In the genomic region with DNA sequence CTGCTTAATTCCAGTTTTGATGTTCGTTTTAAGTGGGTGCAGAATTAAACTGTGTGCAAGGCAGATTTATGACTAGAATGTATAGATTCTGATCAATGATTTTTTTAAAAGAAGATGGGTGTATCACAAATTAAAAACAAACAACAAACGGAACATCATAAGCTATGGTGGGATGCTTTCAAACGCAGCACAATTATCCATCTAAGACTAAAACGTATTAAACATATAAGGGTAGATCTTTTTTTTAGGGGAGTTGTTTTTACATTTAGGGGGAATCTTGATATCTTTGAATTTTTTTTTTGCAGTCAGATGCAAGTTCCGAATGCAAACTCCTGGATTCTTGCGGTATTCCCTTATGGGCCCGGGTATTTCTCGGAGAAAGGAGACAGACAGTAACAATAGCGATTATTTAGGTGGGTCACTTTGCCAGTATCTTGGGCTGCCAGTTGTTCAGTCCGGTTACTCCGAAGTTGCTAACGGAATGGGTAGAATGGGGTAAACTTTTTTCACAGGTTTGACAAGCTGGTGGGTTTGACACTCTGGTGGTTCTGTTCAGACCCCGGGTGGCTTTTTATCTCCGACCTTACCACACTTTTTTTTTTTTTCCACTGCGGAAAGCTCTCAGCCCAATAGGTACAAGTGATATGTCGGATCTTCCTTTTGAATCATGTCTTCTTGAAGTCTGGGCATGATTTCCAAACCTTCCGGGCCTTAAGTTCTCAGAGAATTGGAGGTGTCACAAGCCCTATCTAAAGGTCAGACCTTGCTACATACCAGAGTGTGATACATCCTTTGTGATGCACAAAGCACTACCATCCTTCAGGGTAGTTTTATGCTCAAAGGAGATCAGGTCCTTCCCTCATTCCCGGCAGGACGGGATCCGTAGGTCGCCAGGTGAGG, we compare ENCODE assay signal across 14 mouse cellular contexts. TPM values are rescaled to one million over a fixed set of nuclear protein-coding genes. Genes with fewer than 3 reads are reported as not detected.
A peak's percentile ranks its signal among the peaks of the same experiment; 100 is the strongest.
DNase-seq lines count a peak whose midpoint lies in the region; ATAC-seq and TF ChIP-seq lines count a peak whose summit lies in the region.
"Had no signal": no experiment of that assay in that cellular context is flagged by ENCODE, and none has a peak within 500 bp of the region (broad histone marks: within the 10 kb centered on the region; RNA-seq: fewer than 3 reads in every experiment).

No protein-coding gene starts in this region.

- H3K4me2 ChIP-seq in lung, embryonic 14.5 days: no peak overlapping the region
- H3K4me2 ChIP-seq in lung, postnatal 0 days (replicated peaks; ENCODE audit: low read depth, low read length): no peak overlapping the region

- no peaks in the 10 kb centered on the region for H3K9me3 ChIP-seq in lung, embryonic 14.5 days (ENCODE audit: low read depth, low read length)
- no peaks in the 10 kb centered on the region for H3K9me3 ChIP-seq in lung, postnatal 0 days (ENCODE audit: low read length)

- no peak for ATAC-seq in lung, embryonic 14.5 days (ENCODE audit: insufficient read depth)
- ATAC-seq in lung, postnatal 0 days: no peak

- peak overlapping the region; percentile 4; the same call in 1 of the 2 replicates for H3K4me3 ChIP-seq in lung, embryonic 14.5 days (ENCODE audit: low read depth, low read length)
- H3K4me3 ChIP-seq in lung, postnatal 0 days (ENCODE audit: low read depth, low read length): no peak overlapping the region
- H3K4me3 ChIP-seq: left cerebral cortex, adult 2 months had no signal

- no peaks in the 10 kb centered on the region for H3K36me3 ChIP-seq in lung, embryonic 14.5 days (ENCODE audit: insufficient read depth)
- H3K36me3 ChIP-seq in lung, postnatal 0 days (ENCODE audit: insufficient read depth, low read length): no peaks in the 10 kb centered on the region

- WGBS in lung, embryonic 14.5 days: 2% methylated on average over 21 of the region's 21 CpGs
- 3% methylated on average over 21 of the region's 21 CpGs for WGBS in lung, postnatal 0 days

- TF ChIP-seq EP300 in lung, postnatal 0 days (IDR thresholded peaks at IDR 0.05): no peak

- H3K27me3 ChIP-seq in lung, embryonic 14.5 days (ENCODE audit: insufficient read depth, low read length): peaks cover 97% of the 10 kb centered on the region
- H3K27me3 ChIP-seq in lung, postnatal 0 days (replicated peaks; ENCODE audit: insufficient read depth, low read length): peaks cover 89% of the 10 kb centered on the region

- no peak for TF ChIP-seq CTCF in lung, embryonic 14.5 days (IDR thresholded peaks at IDR 0.05; ENCODE audit: low read depth)
- TF ChIP-seq CTCF in lung, postnatal 0 days (IDR thresholded peaks at IDR 0.05): no peak

- DNase-seq in cerebellum, postnatal 10 days: peak; percentile 12 to 53
- no peak for DNase-seq in cerebellum, adult 9-10 months
- DNase-seq in lung, embryonic 14.5 days: peak; percentile 19
- DNase-seq in lung, postnatal 0 days (ENCODE audit: low spot score): no peak
- peak; percentile 16 for DNase-seq in induced T-regulatory cell, adult 2 months (ENCODE audit: low read depth)
- DNase-seq in retina, embryonic 14.5 days (ENCODE audit: low spot score): peak; percentile 39
- no peak for DNase-seq in cerebellum, postnatal 36 days
- DNase-seq in right cerebral cortex, adult 2 months (ENCODE audit: low spot score in 2 of 2): no peak
- DNase-seq: adrenal gland, adult 2 months; gastrocnemius, postnatal 25 days; lung, adult 2 months; right cerebral cortex, postnatal 14 days had no signal

- H3K27ac ChIP-seq in lung, embryonic 14.5 days (ENCODE audit: low read depth): no peak overlapping the region
- no peak overlapping the region for H3K27ac ChIP-seq in lung, postnatal 0 days (ENCODE audit: low read length)
- H3K27ac ChIP-seq: left cerebral cortex, adult 2 months had no signal

- H3K4me1 ChIP-seq in lung, embryonic 14.5 days (ENCODE audit: insufficient read depth): no peaks in the 10 kb centered on the region
- H3K4me1 ChIP-seq in lung, postnatal 0 days (ENCODE audit: insufficient read depth, low read depth, low read length): peaks cover under 1% of the 10 kb centered on the region

- no peak overlapping the region for H3K9ac ChIP-seq in lung, embryonic 14.5 days
- H3K9ac ChIP-seq in lung, postnatal 0 days (replicated peaks; ENCODE audit: low read depth): no peak overlapping the region

RNA-seq across cellular contexts. Expression of gene Sim1, which starts 5.5 kb away (rescaled TPM):
- 0.04 and 0.05 TPM in 2 replicates for polyA plus RNA-seq in lung, embryonic 14.5 days (2014; fragmentation: Nextera tagmentation; extraction: Ambion mirVana)
- not detected in 2 replicates for polyA plus RNA-seq in lung, postnatal 0 days (2015; fragmentation: Nextera tagmentation; extraction: Ambion mirVana)
- polyA plus RNA-seq: adrenal gland, adult 2 months; heart, postnatal 0 days had no signal

Comparison
In these comparisons a context has a peak if more than half of its experiments do, and no peak if none do; other contexts are left out.
1. DNase-seq: peak in cerebellum, postnatal 10 days (2 of 2), lung, embryonic 14.5 days (single experiment), induced T-regulatory cell, adult 2 months (single experiment) and retina, embryonic 14.5 days (single experiment); none in cerebellum, adult 9-10 months (single experiment), lung, postnatal 0 days (single experiment), cerebellum, postnatal 36 days (0 of 2) and right cerebral cortex, adult 2 months (0 of 2).